Mouse (Mus musculus): Measurements from ENCODE around the gene Pigq.
A peak's percentile ranks its signal among the peaks of the same experiment; 100 is the strongest.

Gene Pigq

GRCm38 (mm10) chr17:25925348-25925747 is 19.4 kb downstream of the Pigq start:
- no peak for DNase-seq (ENCODE audit: low spot score in 2 of 2)

- no peak for DNase-seq (ENCODE audit: low spot score in 2 of 2)
Measured at GRCm38 (mm10) chr17:25922120-25922519, 22.6 kb downstream of the Pigq start.

GRCm38 (mm10) chr17:25919786-25920642 is 24.7 kb downstream of the Pigq start:
- peak; percentile 99 to 100 for DNase-seq (ENCODE audit: low spot score in 2 of 2)

GRCm38 (mm10) chr17:25919144-25919785 is 25.5 kb downstream of the Pigq start, which contains the start of gene Rab40c:
TSS of gene Rab40c (minus strand) at chr17:25919727.
- DNase-seq (ENCODE audit: low spot score in 2 of 2) = peak; percentile 19 to 36

- DNase-seq (ENCODE audit: low spot score in 2 of 2) = no peak
Measured at GRCm38 (mm10) chr17:25918037-25918750, 26.5 kb downstream of the Pigq start.

- no peak for DNase-seq (ENCODE audit: low spot score in 2 of 2)
Measured at GRCm38 (mm10) chr17:25916931-25917647, 27.6 kb downstream of the Pigq start.

GRCm38 (mm10) chr17:25914295-25914694 is 30.4 kb downstream of the Pigq start:
- DNase-seq (ENCODE audit: low spot score in 2 of 2) = no peak

- no peak for DNase-seq (ENCODE audit: low spot score in 2 of 2)
Measured at GRCm38 (mm10) chr17:25913877-25914275, 30.9 kb downstream of the Pigq start.

GRCm38 (mm10) chr17:25913186-25913876 is 31.4 kb downstream of the Pigq start:
- peak; percentile 35 to 47 for DNase-seq (ENCODE audit: low spot score in 2 of 2)

GRCm38 (mm10) chr17:25911816-25912215 is 32.9 kb downstream of the Pigq start:
- DNase-seq (ENCODE audit: low spot score in 2 of 2) = no peak

- no peak for DNase-seq (ENCODE audit: low spot score in 2 of 2)
Measured at GRCm38 (mm10) chr17:25907640-25908039, 37.1 kb downstream of the Pigq start.

- no peak for DNase-seq (ENCODE audit: low spot score in 2 of 2)
Measured at GRCm38 (mm10) chr17:25903061-25903460, 41.7 kb downstream of the Pigq start.

- DNase-seq (ENCODE audit: low spot score in 2 of 2) = no peak
Measured at GRCm38 (mm10) chr17:25900193-25900592, 44.5 kb downstream of the Pigq start.

GRCm38 (mm10) chr17:25895891-25896290 is 48.8 kb downstream of the Pigq start:
- DNase-seq (ENCODE audit: low spot score in 2 of 2) = no peak

GRCm38 (mm10) chr17:25895415-25895814 is 49.3 kb downstream of the Pigq start:
- no peak for DNase-seq (ENCODE audit: low spot score in 2 of 2)

- peak in 1 of 2 experiments; percentile 56 for DNase-seq (ENCODE audit: low spot score in 2 of 2)
Measured at GRCm38 (mm10) chr17:25893975-25894617, 50.6 kb downstream of the Pigq start.

- no peak for DNase-seq (ENCODE audit: low spot score in 2 of 2)
Measured at GRCm38 (mm10) chr17:25888837-25889236, 55.9 kb downstream of the Pigq start.

GRCm38 (mm10) chr17:25887467-25887866 is 57.3 kb downstream of the Pigq start:
- no peak for DNase-seq (ENCODE audit: low spot score in 2 of 2)

- no peak for DNase-seq (ENCODE audit: low spot score in 2 of 2)
Measured at GRCm38 (mm10) chr17:25886806-25887205, 57.9 kb downstream of the Pigq start.

GRCm38 (mm10) chr17:25885636-25886035 is 59.1 kb downstream of the Pigq start:
- DNase-seq (ENCODE audit: low spot score in 2 of 2) = no peak

GRCm38 (mm10) chr17:25883824-25884223 is 60.9 kb downstream of the Pigq start:
- no peak for DNase-seq (ENCODE audit: low spot score in 2 of 2)

All from frontal cortex, postnatal 25 days (tissue).